Mouse (Mus musculus) MEL (cell line): ENCODE measurements around the gene Zfp90. TPM values are rescaled to one million over a fixed set of nuclear protein-coding genes. Genes with fewer than 3 reads are reported as not detected.

Experiments
- DNase-seq: peaks from one replicate; pipeline ENCODE4 v3.0.0; 2011; ENCODE audit warnings: low read depth, low spot score
- H3K27ac ChIP-seq: 2 replicates; pipeline ENCODE4 v1.5.1; 2012; ENCODE audit warnings: low read depth, mild to moderate bottlenecking, control low read depth, low read length, moderate library complexity; ENCODE audit not compliant: control insufficient read depth
- H3K27me3 ChIP-seq, 2 experiments: fragments of 150-350 bp in 1 of 2; sonication (generic) in 1 of 2; 2 replicates each; pipeline ENCODE4 v1.6.1; 2012; ENCODE audit warnings: low read length in 2 of 2, mild to moderate bottlenecking in 2 of 2, improper control_type of control experiment in 1 of 2, moderate library complexity in 1 of 2; ENCODE audit not compliant: insufficient read depth in 2 of 2, control insufficient read depth in 1 of 2
- H3K36me3 ChIP-seq, 2 experiments: 2 replicates each; pipeline ENCODE4 v1.6.1; 2012 to 2014; ENCODE audit warnings: low read length in 2 of 2, improper control_type of control experiment in 1 of 2, inconsistent platforms in 1 of 2, mild to moderate bottlenecking in 1 of 2; ENCODE audit not compliant: insufficient read depth in 2 of 2, control insufficient read depth in 1 of 2
- H3K4me1 ChIP-seq, 2 experiments: fragments of 150-350 bp in 1 of 2; sonication (generic) in 1 of 2; 2 replicates each; pipeline ENCODE4 v1.6.1; 2012; ENCODE audit warnings: low read length in 2 of 2, improper control_type of control experiment in 1 of 2, mild to moderate bottlenecking in 1 of 2; ENCODE audit not compliant: insufficient read depth in 2 of 2, control insufficient read depth in 1 of 2
- H3K4me3 ChIP-seq, 2 experiments: fragments of 150-350 bp in 1 of 2; sonication (generic) in 1 of 2; 2 replicates each; pipeline ENCODE4 v1.5.1; 2012; ENCODE audit warnings: low read depth in 2 of 2, low read length in 2 of 2, mild to moderate bottlenecking in 2 of 2, moderate library complexity in 2 of 2, control low read depth in 1 of 2, improper control_type of control experiment in 1 of 2; ENCODE audit not compliant: control insufficient read depth in 1 of 2, insufficient read depth in 1 of 2
- H3K79me2 ChIP-seq: 2 replicates; pipeline ENCODE4 v1.6.1; 2012; ENCODE audit warnings: mild to moderate bottlenecking, low read length, moderate library complexity; ENCODE audit not compliant: control insufficient read depth, poor library complexity, insufficient read depth
- H3K9ac ChIP-seq: 2 replicates; pipeline ENCODE4 v1.6.1; 2012; ENCODE audit warnings: low read depth, mild to moderate bottlenecking, control low read depth, low read length, moderate library complexity; ENCODE audit not compliant: control insufficient read depth, poor library complexity, severe bottlenecking
- H3K9me3 ChIP-seq: fragments of 150-350 bp; sonication (generic); replicated peaks from 2 replicates; pipeline ENCODE4 v1.6.1; 2012; ENCODE audit warnings: mild to moderate bottlenecking, low read length, improper control_type of control experiment, moderate library complexity; ENCODE audit not compliant: insufficient read depth
- BHLHE40 ChIP-seq: IDR thresholded peaks from 2 replicates; pipeline ENCODE4 v1.6.1; 2012; ENCODE audit warnings: low read depth, mild to moderate bottlenecking, inconsistent platforms, low read length, improper control_type of control experiment, borderline replicate concordance
- CHD1 ChIP-seq: IDR thresholded peaks from 2 replicates; pipeline ENCODE4 v1.6.1; 2012; ENCODE audit warnings: low read depth, mild to moderate bottlenecking, inconsistent platforms, low read length, improper control_type of control experiment
- CHD2 ChIP-seq: IDR thresholded peaks from 2 replicates; pipeline ENCODE4 v1.6.1; 2011; ENCODE audit warnings: low read length, improper control_type of control experiment
- CTCF ChIP-seq, 3 experiments: IDR thresholded peaks in 2 of 3; conservative IDR thresholded peaks in 1 of 3; 2 replicates each; pipeline ENCODE4 v1.5.1; 2011 to 2012; ENCODE audit warnings: low read length in 3 of 3, low read depth in 2 of 3, mild to moderate bottlenecking in 2 of 3, improper control_type of control experiment in 1 of 3, inconsistent platforms in 1 of 3, mixed read lengths in 1 of 3, moderate library complexity in 1 of 3; ENCODE audit not compliant: control insufficient read depth in 1 of 3, insufficient read depth in 1 of 3, poor library complexity in 1 of 3, severe bottlenecking in 1 of 3
- E2F4 ChIP-seq: IDR thresholded peaks from 2 replicates; pipeline ENCODE4 v1.6.1; 2011; ENCODE audit warnings: low read depth, low read length, improper control_type of control experiment, borderline replicate concordance
- ELF1 ChIP-seq: IDR thresholded peaks from 2 replicates; pipeline ENCODE4 v1.6.1; 2014; ENCODE audit warnings: low read depth, mild to moderate bottlenecking, inconsistent platforms, low read length, improper control_type of control experiment, moderate library complexity
- GATA1 ChIP-seq: IDR thresholded peaks from 2 replicates; pipeline ENCODE4 v1.6.1; 2011; ENCODE audit warnings: low read depth, low read length, improper control_type of control experiment
- HCFC1 ChIP-seq: IDR thresholded peaks from 2 replicates; pipeline ENCODE4 v1.6.1; 2012; ENCODE audit warnings: low read depth, mild to moderate bottlenecking, inconsistent platforms, low read length, improper control_type of control experiment, moderate library complexity
- JUND ChIP-seq: IDR thresholded peaks from 2 replicates; pipeline ENCODE4 v1.6.1; 2011; ENCODE audit warnings: low read depth, mild to moderate bottlenecking, improper control_type of control experiment, low read length
- KAT2A ChIP-seq: conservative IDR thresholded peaks from 2 replicates; pipeline ENCODE4 v1.6.1; 2012; ENCODE audit warnings: low read depth, low read length, improper control_type of control experiment, inconsistent platforms
- MAX ChIP-seq: IDR thresholded peaks from 2 replicates; pipeline ENCODE4 v1.6.1; 2011; ENCODE audit warnings: low read length, improper control_type of control experiment
- MAZ ChIP-seq: IDR thresholded peaks from 2 replicates; pipeline ENCODE4 v1.6.1; 2012; ENCODE audit warnings: low read depth, mild to moderate bottlenecking, inconsistent platforms, low read length, improper control_type of control experiment
- MXI1 ChIP-seq: IDR thresholded peaks from 2 replicates; pipeline ENCODE4 v1.6.1; 2011; ENCODE audit warnings: mild to moderate bottlenecking, low read depth, low read length, improper control_type of control experiment
- MYB ChIP-seq: IDR thresholded peaks from 2 replicates; pipeline ENCODE4 v1.6.1; 2011; ENCODE audit warnings: mild to moderate bottlenecking, low read depth, low read length, improper control_type of control experiment
- MYC ChIP-seq: IDR thresholded peaks from 2 replicates; pipeline ENCODE4 v1.6.1; 2011; ENCODE audit warnings: low read depth, mild to moderate bottlenecking, low read length, improper control_type of control experiment, moderate library complexity
- NRF1 ChIP-seq: IDR thresholded peaks from 2 replicates; pipeline ENCODE4 v1.6.1; 2014; ENCODE audit warnings: low read depth, mild to moderate bottlenecking, inconsistent platforms, low read length, improper control_type of control experiment, moderate library complexity; ENCODE audit not compliant: poor library complexity, insufficient read depth, severe bottlenecking
- POLR2A ChIP-seq, 2 experiments: IDR thresholded peaks; 2 replicates each; pipeline ENCODE4 v1.6.1; 2011 to 2012; ENCODE audit warnings: low read length in 2 of 2, mild to moderate bottlenecking in 2 of 2, control low read depth in 1 of 2, improper control_type of control experiment in 1 of 2, low read depth in 1 of 2, moderate library complexity in 1 of 2; ENCODE audit not compliant: control insufficient read depth in 1 of 2, insufficient read depth in 1 of 2, poor library complexity in 1 of 2
- POLR2AphosphoS2 ChIP-seq: IDR thresholded peaks from 2 replicates; pipeline ENCODE4 v1.6.1; 2011; ENCODE audit warnings: low read length, improper control_type of control experiment
- POLR2AphosphoS5 ChIP-seq: IDR thresholded peaks from 2 replicates; pipeline ENCODE4 v1.6.1; 2012; ENCODE audit warnings: low read depth, borderline replicate concordance, mild to moderate bottlenecking, inconsistent platforms, low read length, moderate library complexity, mixed read lengths
- RAD21 ChIP-seq: IDR thresholded peaks from 2 replicates; pipeline ENCODE4 v1.6.1; 2011; ENCODE audit warnings: mild to moderate bottlenecking, low read depth, low read length, improper control_type of control experiment
- TCF12 ChIP-seq: IDR thresholded peaks from 2 replicates; pipeline ENCODE4 v1.6.1; 2014; ENCODE audit warnings: low read depth, mild to moderate bottlenecking, inconsistent platforms, low read length, improper control_type of control experiment, moderate library complexity
- UBTF ChIP-seq: IDR thresholded peaks from 2 replicates; pipeline ENCODE4 v1.6.1; 2012; ENCODE audit warnings: low read depth, mild to moderate bottlenecking, inconsistent platforms, low read length, improper control_type of control experiment, moderate library complexity, borderline replicate concordance; ENCODE audit not compliant: insufficient read depth
- USF1 ChIP-seq: IDR thresholded peaks from 2 replicates; pipeline ENCODE4 v1.6.1; 2014; ENCODE audit warnings: low read depth, mild to moderate bottlenecking, inconsistent platforms, low read length, improper control_type of control experiment, moderate library complexity
- USF2 ChIP-seq, 2 experiments: IDR thresholded peaks; 2 replicates each; pipeline ENCODE4 v1.6.1; 2011 to 2012; ENCODE audit warnings: improper control_type of control experiment in 2 of 2, low read length in 2 of 2, borderline replicate concordance in 1 of 2, inconsistent platforms in 1 of 2, low read depth in 1 of 2, mild to moderate bottlenecking in 1 of 2; ENCODE audit not compliant: insufficient read depth in 1 of 2
- ZC3H11A ChIP-seq: IDR thresholded peaks from 2 replicates; pipeline ENCODE4 v1.6.1; 2012; ENCODE audit warnings: low read depth, mild to moderate bottlenecking, inconsistent platforms, low read length, improper control_type of control experiment
- ZKSCAN1 ChIP-seq: IDR thresholded peaks from 2 replicates; pipeline ENCODE4 v1.6.1; 2012; ENCODE audit warnings: low read depth, mild to moderate bottlenecking, inconsistent platforms, low read length, improper control_type of control experiment, moderate library complexity
- polyA plus RNA-seq, 2 experiments: library from polyadenylated mRNA; stranded (reverse) in 1 of 2; unstranded in 1 of 2; fragments of >175 nt in 1 of 2; fragments of >200 nt in 1 of 2; gene quantifications; 2 replicates each; pipeline versions ENCODE4 v1.2.1 to v1.2.4; 2012; ENCODE audit warnings: low replicate concordance in 2 of 2, low read depth in 1 of 2; ENCODE audit not compliant: insufficient read length in 2 of 2, insufficient read depth in 1 of 2, missing spikeins in 1 of 2
- total RNA-seq: library from RNA; depleted of rRNA; stranded (reverse); fragments of 300-350 nt; gene quantifications from 2 replicates; pipeline ENCODE4 v1.2.3, GENCODE M21; 2012

Gene Zfp90
- total and polyA plus RNA-seq, 3 experiments, result 2.6 to 3.9 TPM; not detected in 1

GRCm38 (mm10) chr8:106440146-106440545, 25.0 kb downstream of the Zfp90 start:
- DNase-seq, result no peak
- H3K9me3 ChIP-seq, result no peaks in the 10 kb centered on the region
- H3K27ac ChIP-seq, result no peak overlapping the region
- no peak overlapping the region for H3K4me3 ChIP-seq
- no peaks in the 10 kb centered on the region for H3K4me1 ChIP-seq
- H3K9ac ChIP-seq, result no peak overlapping the region
- no peaks in the 10 kb centered on the region for H3K27me3 ChIP-seq
- H3K79me2 ChIP-seq, result no peaks in the 10 kb centered on the region
- H3K36me3 ChIP-seq, result no peaks in the 10 kb centered on the region
- TF ChIP-seq POLR2A (IDR thresholded peaks at IDR 0.05; ENCODE audit: control insufficient read depth in 1 of 2, insufficient read depth in 1 of 2, low read depth in 1 of 2, low read length in 2 of 2, poor library complexity in 1 of 2) (no peak), HCFC1 (no peak), GATA1 (no peak), RAD21 (no peak), TCF12 (no peak), MAZ (no peak), ZC3H11A (no peak), JUND (no peak), ELF1 (no peak), MYC (no peak), USF2 (IDR thresholded peaks at IDR 0.05; ENCODE audit: borderline replicate concordance in 1 of 2, insufficient read depth in 1 of 2, low read depth in 1 of 2, low read length in 2 of 2) (no peak), BHLHE40 (no peak), CTCF (IDR thresholded peaks at IDR 0.05 in 2 of 3, conservative IDR thresholded peaks at IDR 0.05 in 1 of 3; ENCODE audit: control insufficient read depth in 1 of 3, insufficient read depth in 1 of 3, low read depth in 2 of 3, low read length in 3 of 3, poor library complexity in 1 of 3, severe bottlenecking in 1 of 3) (no peak), MXI1 (no peak), MYB (no peak), E2F4 (no peak), KAT2A (no peak)

- Histone ChIP-seq H3K4me3 (no peak overlapping the region), H3K27me3 (no peaks in the 10 kb centered on the region), H3K36me3 (no peaks in the 10 kb centered on the region), H3K9me3 (no peaks in the 10 kb centered on the region), H3K4me1 (no peaks in the 10 kb centered on the region), H3K79me2 (no peaks in the 10 kb centered on the region), H3K9ac (no peak overlapping the region), H3K27ac (no peak overlapping the region)
- TF ChIP-seq MXI1, result no peak
- no peak for TF ChIP-seq POLR2AphosphoS5
- no peak for TF ChIP-seq USF1
- TF ChIP-seq POLR2AphosphoS2, result no peak
- no peak for TF ChIP-seq JUND
- TF ChIP-seq MYC, result no peak
- no peak for TF ChIP-seq UBTF
- no peak for TF ChIP-seq NRF1
- TF ChIP-seq E2F4, result no peak
- TF ChIP-seq MAX, result no peak
- TF ChIP-seq GATA1, result no peak
- TF ChIP-seq ZKSCAN1, result no peak
- TF ChIP-seq CHD2, result no peak
- no peak for TF ChIP-seq CHD1
- TF ChIP-seq ELF1, result no peak
- no peak for DNase-seq
Observed at GRCm38 (mm10) chr8:106442740-106443139, 27.6 kb downstream of the Zfp90 start.
